Mouse (Mus musculus) mouse embryonic stem cell (cell line): Measurements from ENCODE around the gene Pigo.

Experiments used
- in situ Hi-C, 2 experiments: fragments of 300-500 bp; cut with MboI; formaldehyde crosslinking; loops; 1 replicate in 1 of 2; 3 replicates in 1 of 2; pipeline ENCODE4 v1.14.3; 2019 to 2020; ENCODE audit warnings: low sequenced_read_pairs in 2 of 2, low pct_unique_long_range_greater_than_20kb in 1 of 2, mixed read lengths in 1 of 2; ENCODE audit not compliant: unreplicated experiment in 1 of 2

Gene Pigo

DNA sequence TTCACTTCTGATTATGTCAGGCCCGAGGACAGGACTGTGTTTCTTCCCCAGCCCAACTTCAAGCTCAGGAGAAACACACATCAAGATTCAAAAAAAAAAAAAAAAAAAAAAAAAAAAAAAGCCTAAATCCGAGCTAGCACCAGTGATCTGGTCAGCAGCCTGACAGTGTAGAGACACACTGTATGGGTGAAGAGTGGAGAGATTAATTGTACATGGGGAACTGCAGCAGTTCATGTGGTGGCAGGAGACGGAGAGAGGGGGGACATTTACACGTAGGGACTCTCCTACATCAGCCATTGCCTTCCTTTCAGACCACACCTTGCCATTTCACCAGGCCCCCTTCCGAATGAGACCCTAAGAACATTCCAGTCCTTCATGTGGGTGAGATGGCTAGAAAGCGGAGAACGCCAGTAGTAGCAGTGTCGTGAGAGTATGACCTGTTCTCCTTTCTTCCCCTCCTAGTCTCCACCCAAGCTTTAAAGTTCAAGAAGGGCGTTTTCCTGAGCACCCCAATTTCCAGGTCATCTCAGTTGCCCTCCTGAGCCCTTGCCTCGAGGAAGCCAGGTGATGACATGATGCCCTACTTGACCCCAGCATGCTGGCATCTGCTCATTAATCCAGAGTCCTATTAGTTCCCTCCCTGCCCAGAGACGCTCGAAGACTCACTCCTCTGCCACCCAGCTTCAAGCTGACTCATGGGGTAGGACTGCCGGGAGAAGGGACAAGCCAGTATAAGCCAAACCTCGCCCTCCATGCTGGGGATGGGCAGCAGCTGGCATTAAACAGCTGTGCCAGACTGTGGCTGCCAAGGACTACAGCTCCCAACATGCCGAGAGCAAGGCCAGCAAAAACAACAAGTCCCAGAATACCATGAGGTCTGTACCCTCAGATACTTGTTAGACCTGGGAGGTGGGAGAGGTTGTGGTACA is 13.2 kb upstream of the Pigo start:
- in situ Hi-C loops = no loop called here

DNA sequence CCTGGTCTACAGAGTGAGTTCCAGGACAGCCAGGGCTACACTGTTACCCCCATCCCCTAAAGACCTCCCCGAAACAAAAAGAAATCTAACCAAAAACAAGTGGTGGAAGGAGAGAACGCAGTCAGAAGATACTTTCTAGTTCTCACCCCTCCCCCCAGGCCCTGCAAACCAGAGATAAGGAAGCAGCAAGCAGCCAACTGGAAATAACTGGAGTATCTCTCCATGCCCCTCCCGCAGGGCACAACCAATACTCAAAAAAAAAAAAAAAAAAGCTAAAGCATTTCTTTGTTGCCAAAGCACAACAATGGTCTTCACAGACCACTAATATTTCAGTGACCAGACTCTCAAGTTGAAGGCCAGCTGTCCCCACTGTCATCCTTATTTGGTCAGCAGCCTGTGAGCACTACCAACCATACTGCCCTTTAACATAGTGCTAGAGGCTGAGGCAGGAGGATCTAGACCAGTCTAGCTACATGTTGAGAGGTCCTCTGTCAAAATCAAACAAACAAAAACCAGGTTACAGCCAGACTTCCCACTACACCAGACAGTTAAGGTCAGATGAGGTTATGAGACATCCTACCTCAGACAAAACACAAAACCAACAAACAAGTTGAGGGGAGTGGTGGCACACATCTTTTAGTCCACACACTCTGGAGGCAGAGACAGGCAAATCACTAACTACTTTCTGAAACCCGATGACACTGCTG is 12.4 kb upstream of the Pigo start:
- in situ Hi-C loops = no loop called here

DNA sequence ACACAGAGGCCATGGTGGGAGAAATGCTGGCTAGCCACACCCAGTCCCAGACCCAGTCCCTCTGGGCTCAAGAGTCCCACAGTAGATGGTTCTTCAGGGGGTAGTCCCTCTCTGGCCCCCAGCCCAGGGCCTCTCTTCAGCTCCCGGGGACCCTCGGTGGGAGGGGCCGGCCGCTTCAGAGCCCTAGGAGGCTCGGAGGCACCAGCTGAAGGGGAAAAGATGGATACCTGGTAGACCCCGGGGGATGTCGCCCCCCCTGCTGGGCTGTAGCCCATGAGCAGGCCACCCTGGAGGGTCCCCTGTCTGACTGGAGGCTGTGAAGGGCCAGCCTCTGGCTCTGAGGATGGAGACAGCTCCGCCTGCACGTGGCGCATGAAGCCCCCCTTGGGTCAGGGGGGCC is 10.7 kb upstream of the Pigo start:
- in situ Hi-C loops = no loop called here

DNA sequence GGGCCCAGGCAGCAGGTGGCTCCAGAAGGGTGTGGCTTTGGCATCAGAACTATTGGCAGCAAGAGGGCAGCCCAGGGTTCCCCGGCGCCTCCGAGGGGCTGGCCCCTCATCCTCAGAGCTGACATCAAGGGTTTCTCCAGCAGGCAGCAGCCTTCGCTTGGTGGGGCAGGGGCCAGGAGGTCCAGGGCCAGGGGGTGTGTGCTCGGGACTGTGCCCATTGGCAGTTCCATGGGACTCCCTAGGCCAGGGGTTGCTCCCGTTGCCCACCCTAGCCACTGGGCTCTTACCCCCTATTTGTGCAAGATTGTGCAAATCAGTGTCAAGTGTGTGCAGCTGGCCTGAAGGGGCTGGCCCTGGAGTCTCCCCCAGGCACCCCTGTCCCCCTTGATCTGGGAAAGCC is 10.2 kb upstream of the Pigo start:
- in situ Hi-C loops = no loop called here

DNA sequence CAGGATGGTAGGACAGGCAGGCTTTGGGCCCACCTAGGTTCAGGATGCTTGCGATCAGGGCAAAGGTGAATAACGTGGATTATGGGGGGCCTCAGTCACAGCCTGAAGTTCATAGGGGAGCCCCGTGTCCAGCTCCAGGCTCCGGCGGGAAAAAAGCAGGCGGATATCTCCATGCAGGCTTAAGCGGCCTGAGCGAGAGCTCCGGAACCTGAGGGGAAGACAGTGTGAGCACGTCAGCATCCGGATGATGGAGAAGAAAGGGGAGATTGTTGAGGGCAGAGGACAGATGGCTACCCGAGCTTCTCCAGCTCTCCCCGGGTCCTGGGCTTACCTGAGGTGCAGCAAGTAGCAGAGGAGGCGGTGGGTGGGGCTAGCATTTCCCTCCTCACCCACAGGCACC is 7.9 kb upstream of the Pigo start:
- in situ Hi-C loops = no loop called here

DNA sequence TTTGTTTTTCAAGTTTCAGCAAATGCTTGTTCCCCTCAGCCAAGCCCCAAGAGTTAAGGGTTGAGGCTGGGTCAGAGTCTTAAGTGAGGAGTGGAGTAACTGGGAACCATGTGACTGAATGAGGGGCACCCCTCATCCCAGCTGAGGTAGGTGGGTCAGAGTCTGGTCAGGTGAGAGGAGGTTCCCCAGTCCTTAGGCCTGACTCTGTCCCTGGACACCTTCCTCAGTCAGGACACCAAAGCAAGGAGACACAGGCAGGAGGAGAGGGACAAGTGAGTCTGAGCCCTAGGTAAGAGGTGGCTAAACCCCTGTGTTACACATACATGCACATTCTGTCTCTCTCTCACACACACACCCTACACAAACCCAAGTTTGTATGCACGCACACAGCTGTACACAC is 6.9 kb upstream of the Pigo start:
- in situ Hi-C loops = no loop called here

DNA sequence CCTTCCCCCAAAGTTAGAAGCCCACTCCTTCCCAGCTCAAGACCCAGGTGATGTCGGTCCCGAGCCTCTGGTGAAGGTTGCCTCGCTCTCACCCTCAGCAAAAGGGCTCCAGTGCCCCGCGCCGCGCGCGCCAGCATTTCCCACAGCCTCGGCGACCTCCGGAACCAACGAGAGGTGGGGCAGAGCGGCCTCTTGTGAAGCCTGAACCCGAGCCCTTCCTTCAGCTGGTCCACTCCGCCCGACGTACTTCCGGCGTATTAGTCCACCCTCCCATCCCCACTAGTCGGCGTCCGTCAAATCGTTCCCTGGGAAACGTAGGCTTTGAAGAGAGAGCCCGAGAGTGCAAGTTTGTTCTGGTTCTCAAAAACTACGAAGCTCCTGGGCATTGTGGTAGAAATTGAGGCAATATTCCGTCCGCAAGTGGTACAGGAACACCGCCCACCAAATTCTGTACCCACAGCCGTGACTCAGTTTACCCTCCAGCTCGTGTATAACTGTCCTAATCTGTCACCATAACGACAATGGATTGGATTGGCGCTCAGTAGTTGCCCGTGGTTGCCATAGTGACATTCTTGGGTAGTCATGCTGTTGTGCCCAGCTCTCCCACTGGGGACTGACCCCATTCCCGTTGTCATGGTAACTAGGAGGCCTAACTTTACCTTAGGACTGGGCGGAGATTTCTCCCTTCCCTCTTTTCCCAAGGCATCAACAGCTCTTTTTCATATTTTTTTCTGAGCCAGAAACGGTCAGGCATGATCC is 5.8 kb upstream of the Pigo start, which contains the start of gene Stoml2:
Gene Stoml2, minus strand, starts transcription at position 474 of the 759 bp plus-strand sequence.
- in situ Hi-C loops = no loop called here

DNA sequence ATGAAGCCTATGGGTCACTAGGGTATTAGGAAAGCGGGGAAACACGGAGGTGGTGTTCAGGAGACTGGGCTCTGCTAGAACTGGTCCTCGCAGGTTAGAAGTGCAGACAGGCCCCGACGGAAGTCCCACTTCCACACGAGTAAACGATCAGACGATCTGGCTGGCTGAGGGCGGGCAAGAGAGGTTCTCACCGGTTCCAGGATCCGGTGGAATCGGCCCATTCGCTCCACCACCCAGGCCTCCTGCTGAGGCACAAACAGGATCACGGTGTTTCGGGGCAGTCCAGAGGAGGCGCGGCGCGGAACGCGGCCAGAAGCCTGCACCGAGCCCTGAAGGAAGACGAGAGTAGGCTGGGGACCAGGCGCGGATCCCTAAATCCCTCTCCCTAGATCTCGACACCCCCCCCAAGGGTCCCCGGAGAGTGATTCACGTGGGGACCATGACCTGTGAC is 5.2 kb upstream of the Pigo start:
- in situ Hi-C loops = no loop called here

DNA sequence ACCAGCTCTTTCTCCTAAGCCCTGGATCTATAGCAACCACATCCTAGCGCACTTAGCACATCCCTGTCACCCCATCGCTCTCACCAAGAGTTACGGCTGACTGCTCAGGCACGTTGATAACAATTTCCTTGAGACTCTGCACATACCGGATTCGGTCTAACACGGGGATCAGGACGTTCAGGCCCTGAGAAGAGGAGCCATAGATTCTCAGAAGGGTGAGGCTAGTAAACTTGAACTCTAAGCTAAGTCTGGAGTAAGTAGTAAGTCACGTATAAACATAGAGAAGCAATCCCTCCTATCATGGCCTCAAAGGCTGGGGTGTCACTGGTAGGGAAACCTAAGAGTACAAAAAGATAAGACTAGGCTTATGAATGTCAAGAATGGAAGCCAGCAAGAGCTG is 4.7 kb upstream of the Pigo start:
- in situ Hi-C loops = no loop called here

DNA sequence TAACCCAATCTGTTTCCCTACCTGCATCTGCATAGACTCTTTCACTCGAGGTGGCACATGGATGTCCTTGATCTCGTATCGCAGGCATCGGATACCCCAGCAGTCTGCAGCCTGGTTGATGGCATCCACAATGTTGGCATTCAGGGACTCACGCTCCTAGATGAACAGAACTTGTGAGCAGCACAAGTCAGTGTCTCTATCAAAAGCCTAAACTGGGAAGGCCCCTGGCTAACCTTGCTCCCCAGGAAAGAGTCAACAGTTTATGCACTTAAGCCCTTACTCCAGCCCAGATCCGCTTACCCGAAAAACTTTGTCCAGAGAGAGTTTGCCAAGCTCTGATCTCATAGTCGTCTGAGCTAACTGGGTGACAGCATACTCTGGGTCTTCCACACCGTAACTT is 4.1 kb upstream of the Pigo start:
- in situ Hi-C loops = no loop called here

DNA sequence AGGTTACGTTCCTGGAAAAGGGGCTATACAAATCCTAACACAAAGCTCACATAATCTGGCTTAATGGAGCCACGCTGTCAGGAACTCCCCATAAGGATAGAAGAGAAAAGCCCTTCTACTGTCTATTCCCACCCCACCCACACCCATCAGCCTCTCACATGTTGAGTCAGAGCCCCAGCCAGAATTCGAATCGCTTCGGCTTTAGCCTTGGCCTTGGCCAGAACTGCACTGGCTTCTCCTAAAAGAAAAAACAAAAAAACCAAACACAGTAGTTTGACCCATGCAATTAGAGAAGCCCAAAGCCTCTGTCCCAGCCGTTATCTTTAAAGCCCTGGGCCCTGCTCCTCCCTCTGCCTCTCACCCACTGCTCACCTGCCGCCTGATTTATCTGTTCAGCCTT is 3.5 kb upstream of the Pigo start:
- in situ Hi-C loops = no loop called here

DNA sequence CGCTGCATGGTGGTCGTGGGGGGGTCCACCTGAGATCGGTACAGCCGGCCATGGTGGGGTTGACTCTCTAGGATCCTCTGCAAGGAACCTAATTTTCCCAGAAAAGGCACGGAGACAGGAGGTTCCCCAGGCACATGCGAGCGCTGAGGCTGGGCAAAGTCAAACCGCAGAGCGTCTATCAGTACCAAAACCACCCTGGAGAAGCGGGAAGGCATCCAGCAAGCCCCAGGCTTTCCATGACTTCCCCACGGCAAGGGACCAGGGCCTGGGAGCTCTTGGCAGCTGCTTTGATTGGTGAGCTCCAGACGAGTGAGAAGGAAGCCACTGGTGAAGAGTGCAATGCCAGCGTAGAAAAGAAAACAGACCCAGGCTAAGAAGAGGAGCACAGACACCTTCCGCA is 946 bp downstream of the Pigo start:
- in situ Hi-C loops = no loop called here

DNA sequence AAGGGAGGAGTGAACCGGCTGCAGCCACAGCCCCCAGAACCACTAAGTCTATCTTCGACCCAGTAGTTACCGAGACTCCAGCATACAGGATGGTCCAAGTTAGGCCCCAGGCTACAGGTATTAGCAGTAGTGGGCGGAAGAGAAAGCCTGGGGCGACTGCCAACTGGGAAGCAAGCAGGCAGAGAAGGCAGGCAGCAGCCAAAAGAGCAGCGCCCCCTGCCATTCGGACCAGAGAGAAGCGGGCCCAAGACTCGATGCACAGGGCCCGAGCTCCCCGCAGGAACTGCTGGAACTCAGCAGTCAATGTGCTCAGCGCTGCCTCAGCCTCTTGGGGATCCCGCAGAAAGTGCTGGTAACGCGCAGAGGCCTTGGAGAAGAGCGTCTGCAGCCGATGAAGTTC is 4.3 kb downstream of the Pigo start:
- in situ Hi-C loops = no loop called here

DNA sequence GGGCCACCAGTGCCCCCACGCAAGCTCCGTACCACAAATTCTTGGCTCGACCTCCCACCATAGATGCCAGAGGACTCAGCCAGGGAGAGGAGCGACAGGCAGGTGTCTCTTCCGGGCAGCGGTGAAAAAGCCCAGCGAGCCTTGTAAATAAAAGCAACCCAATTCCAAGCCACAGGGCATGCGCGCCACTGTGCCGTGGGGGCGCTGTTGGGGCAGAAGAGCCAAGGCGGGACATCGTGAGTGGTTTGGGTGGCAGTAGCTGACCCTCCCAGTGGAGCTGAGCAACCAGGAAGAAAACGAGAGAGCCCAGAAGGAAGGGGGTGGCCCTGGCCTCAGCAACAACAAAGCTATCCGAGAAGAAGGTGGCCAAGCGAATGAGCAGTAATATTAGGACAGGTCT is 4.7 kb downstream of the Pigo start:
- in situ Hi-C loops = no loop called here

DNA sequence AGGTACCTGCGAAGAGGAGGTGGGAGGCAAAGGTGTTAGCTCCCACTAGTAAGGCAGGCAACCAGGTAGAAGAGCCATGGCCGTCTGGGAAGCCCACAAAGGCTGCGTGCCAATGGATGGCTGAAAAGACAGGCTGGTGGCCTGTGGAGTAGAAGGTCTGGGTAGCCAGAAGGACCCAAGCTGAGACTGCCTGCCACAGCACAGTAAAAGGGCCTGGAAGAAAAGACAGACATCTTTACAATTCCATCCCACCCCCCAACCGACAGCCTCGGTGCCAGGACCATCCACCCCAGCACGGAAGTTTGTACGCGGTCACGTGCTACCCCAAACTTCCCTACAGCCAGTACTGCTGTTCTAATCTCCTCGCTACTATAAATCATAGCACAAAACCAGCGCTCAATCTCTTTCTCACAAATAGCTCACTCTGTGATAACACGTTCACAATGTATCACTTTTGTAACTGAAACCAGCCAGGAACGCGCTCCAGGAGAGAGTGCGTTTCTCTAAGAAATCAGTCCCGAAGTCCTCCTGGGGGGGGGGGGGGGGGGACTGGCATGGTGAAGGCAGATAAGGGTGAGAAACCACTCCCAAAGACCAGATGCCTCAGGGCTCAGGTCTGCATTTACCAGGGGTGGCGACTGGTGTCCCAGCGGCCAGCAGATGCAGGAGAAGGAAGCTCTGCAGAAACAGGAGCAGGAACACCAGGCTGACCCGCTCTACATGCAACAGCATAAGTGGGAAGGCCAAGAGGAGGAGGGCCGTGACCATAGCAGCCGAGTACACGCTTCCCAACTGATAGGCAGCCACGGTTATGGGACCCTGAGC is 5.8 kb downstream of the Pigo start:
- in situ Hi-C loops = no loop called here

DNA sequence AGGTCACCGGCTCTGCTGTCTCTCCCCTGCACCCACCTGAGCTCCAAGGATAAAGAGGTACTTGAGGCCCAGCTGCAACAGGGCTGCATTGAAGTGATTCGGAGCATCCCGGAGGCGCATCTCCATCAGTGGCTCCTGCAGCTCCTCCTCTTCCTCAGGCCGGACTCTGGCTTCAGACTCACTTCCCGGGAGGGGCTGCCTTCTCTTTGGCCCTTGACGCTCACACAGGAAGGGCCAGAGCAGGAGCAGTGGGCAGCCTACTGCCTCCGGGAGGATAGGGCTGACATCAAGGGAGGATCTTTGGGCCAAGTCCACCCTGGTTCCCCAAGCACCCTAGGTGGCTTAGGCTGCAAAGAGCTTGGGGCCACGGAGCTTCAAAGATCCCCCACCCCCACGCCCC is 6.4 kb downstream of the Pigo start:
- in situ Hi-C loops = no loop called here

DNA sequence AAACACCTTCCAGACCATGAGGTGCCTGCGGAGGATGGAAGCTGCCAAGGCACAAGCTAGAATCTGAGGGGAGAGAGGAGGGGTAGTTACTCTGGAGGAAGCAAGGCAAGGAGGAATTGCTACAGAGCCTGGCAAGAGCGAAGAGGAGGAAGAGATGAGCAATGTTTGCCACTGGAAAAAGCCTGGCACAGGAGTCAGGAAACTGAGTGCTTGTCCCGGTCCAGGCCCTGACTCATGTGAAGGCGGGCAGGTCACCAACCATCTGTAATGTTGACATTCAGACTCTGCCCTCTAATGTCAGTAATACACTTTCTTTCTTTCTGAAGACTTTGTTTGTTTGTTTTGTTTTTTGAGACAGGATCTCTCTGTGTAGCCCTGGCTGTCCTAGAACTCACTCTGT is 7.5 kb downstream of the Pigo start:
- in situ Hi-C loops = no loop called here

DNA sequence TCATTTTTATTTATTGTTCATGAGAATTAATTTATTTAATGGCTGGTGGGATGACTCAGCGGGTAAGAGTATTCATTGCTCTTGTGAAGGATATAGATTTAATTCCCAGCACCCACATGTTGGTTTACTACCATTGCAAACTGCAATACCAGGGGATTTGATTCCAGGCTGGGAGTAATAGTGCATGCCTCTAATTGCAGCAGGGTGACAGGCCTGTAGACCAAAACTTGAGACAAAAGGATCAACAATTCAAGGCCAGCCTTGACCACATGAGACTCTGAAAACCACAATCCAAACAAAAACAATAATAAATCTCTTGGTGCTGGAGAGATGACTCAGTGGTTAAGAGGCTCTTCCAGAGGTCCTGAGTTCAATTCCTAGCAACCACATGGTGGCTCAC is 13.5 kb downstream of the Pigo start:
- in situ Hi-C loops = no loop called here
